Mouse (Mus musculus) forebrain, embryonic 13.5 days (tissue): ENCODE measurements around the gene 1700049E17Rik1. TPM values are rescaled to one million over a fixed set of nuclear protein-coding genes. Genes with fewer than 3 reads are reported as not detected.
"Not testable (repeated sequence)": the region's sequence is repeated elsewhere in the genome, so short reads cannot be mapped to it uniquely, and the experiment has no call there.

Source experiments
- ATAC-seq: fragments of 200-750 bp; cut with Nextera tagmentation; 2 replicates; pipeline ENCODE4 v1.8.0; 2017
- H3K27ac ChIP-seq: fragments of 300-500 bp; sonication (generic); 2 replicates; pipeline ENCODE4 v1.5.1; 2015; ENCODE audit warnings: inconsistent platforms, mild to moderate bottlenecking, moderate library complexity
- H3K27me3 ChIP-seq: fragments of 300-500 bp; sonication (generic); 2 replicates; pipeline ENCODE4 v1.6.1; 2015; ENCODE audit warnings: mild to moderate bottlenecking, inconsistent platforms
- H3K36me3 ChIP-seq: fragments of 300-500 bp; sonication (generic); 2 replicates; pipeline ENCODE4 v1.6.1; 2015; ENCODE audit warnings: mild to moderate bottlenecking, inconsistent platforms; ENCODE audit not compliant: poor library complexity, severe bottlenecking
- H3K4me1 ChIP-seq: fragments of 300-500 bp; sonication (generic); 2 replicates; pipeline ENCODE4 v1.6.1; 2015; ENCODE audit warnings: inconsistent platforms
- H3K4me2 ChIP-seq: fragments of 300-500 bp; sonication (generic); 2 replicates; pipeline ENCODE4 v1.6.1; 2015; ENCODE audit warnings: inconsistent platforms, mild to moderate bottlenecking, moderate library complexity
- H3K4me3 ChIP-seq: fragments of 300-500 bp; sonication (generic); 2 replicates; pipeline ENCODE4 v1.5.1; 2015; ENCODE audit warnings: mild to moderate bottlenecking, inconsistent platforms
- H3K9ac ChIP-seq: fragments of 300-500 bp; sonication (generic); 2 replicates; pipeline ENCODE4 v1.6.1; 2015; ENCODE audit warnings: mild to moderate bottlenecking, inconsistent platforms
- H3K9me3 ChIP-seq: fragments of 300-500 bp; sonication (generic); replicated peaks from 2 replicates; pipeline ENCODE4 v1.6.1; 2016; ENCODE audit warnings: inconsistent platforms
- WGBS: fragments of 180-500 bp; shearing (Covaris S2); methylation state at CpG from one replicate; pipeline ENCODE4 v1.1.7; 2015; 5-methylcytosine and 5-hydroxymethylcytosine counted together
- polyA plus RNA-seq: library from polyadenylated mRNA; unstranded; fragments of >200 nt; fragmentation: Nextera tagmentation; extraction: Ambion mirVana; gene quantifications from 2 replicates; pipeline ENCODE4 v1.2.1, GENCODE M21; 2015

The 1700049E17Rik1 gene
- polyA plus RNA-seq, result not detected in 2 replicates

- not testable (repeated sequence) for H3K27ac ChIP-seq, H3K36me3 ChIP-seq, H3K4me1 ChIP-seq, H3K4me2 ChIP-seq, H3K4me3 ChIP-seq, H3K9me3 ChIP-seq, ATAC-seq, H3K27me3 ChIP-seq, H3K9ac ChIP-seq
- no CpG with 5 or more reads among the region's 1 CpGs for WGBS
These were observed at the start of gene 1700049E17Rik1 for GRCm38 (mm10) chr14:41924649-41925048. Gene 1700049E17Rik1, plus strand, starts transcription at chr14:41924949.

- not testable (repeated sequence) for H3K4me2 ChIP-seq, ATAC-seq, H3K27ac ChIP-seq, H3K9me3 ChIP-seq, H3K27me3 ChIP-seq, H3K4me1 ChIP-seq, H3K9ac ChIP-seq, H3K4me3 ChIP-seq, H3K36me3 ChIP-seq
- no CpG with 5 or more reads among the region's 2 CpGs for WGBS
These were observed 17.6 kb upstream of the 1700049E17Rik1 start, which contains the start of gene Gm7980 for GRCm38 (mm10) chr14:41907190-41907589. Gene Gm7980, minus strand, starts transcription at chr14:41907290.

- WGBS, result 76% methylated on average over 2 of the region's 2 CpGs
- not testable (repeated sequence) for H3K27ac ChIP-seq, H3K9me3 ChIP-seq, H3K9ac ChIP-seq, H3K4me2 ChIP-seq, H3K36me3 ChIP-seq, ATAC-seq, H3K27me3 ChIP-seq, H3K4me3 ChIP-seq, H3K4me1 ChIP-seq
These were observed 18.9 kb downstream of the 1700049E17Rik1 start, which contains the start of gene 1700024B05Rik for GRCm38 (mm10) chr14:41943695-41944094. Gene 1700024B05Rik, plus strand, starts transcription at chr14:41943995.

- H3K9ac ChIP-seq, H3K4me1 ChIP-seq, ATAC-seq, H3K9me3 ChIP-seq, H3K4me3 ChIP-seq, H3K27me3 ChIP-seq, H3K36me3 ChIP-seq, H3K4me2 ChIP-seq, H3K27ac ChIP-seq: not testable (repeated sequence)
- 68% methylated on average over 4 of the region's 4 CpGs for WGBS
These were observed 39.3 kb downstream of the 1700049E17Rik1 start for GRCm38 (mm10) chr14:41964095-41964494.

GRCm38 (mm10) chr14:41967827-41968226 lies 43.1 kb downstream of the 1700049E17Rik1 start, which contains the start of gene Gm6401:
Gene Gm6401, minus strand, starts transcription at chr14:41967927.
- not testable (repeated sequence) for H3K4me2 ChIP-seq, ATAC-seq, H3K4me3 ChIP-seq, H3K27me3 ChIP-seq, H3K4me1 ChIP-seq, H3K36me3 ChIP-seq, H3K9me3 ChIP-seq, H3K27ac ChIP-seq, H3K9ac ChIP-seq
- WGBS, result 74% methylated on average over 1 of the region's 1 CpGs

GRCm38 (mm10) chr14:41968596-41968995 lies 43.8 kb downstream of the 1700049E17Rik1 start:
- H3K9ac ChIP-seq, H3K4me1 ChIP-seq, ATAC-seq, H3K27me3 ChIP-seq, H3K36me3 ChIP-seq, H3K9me3 ChIP-seq, H3K27ac ChIP-seq, H3K4me3 ChIP-seq, H3K4me2 ChIP-seq: not testable (repeated sequence)
- 60% methylated on average over 3 of the region's 3 CpGs for WGBS

Other genes with a start within 250 kb of the 1700049E17Rik1 start
- gene Gm8068, start 223.1 kb upstream of the 1700049E17Rik1 start, polyA plus RNA-seq, result not detected in 2 replicates
- gene Gm7929, start 174.3 kb upstream of the 1700049E17Rik1 start, polyA plus RNA-seq, result not detected in 2 replicates
- not detected in 2 replicates for gene Gm47189, start 152.5 kb upstream of the 1700049E17Rik1 start, polyA plus RNA-seq
- gene Gm7980, start 17.7 kb upstream of the 1700049E17Rik1 start, polyA plus RNA-seq, result not detected in 2 replicates
- not detected in 2 replicates for gene 1700024B05Rik, start 19.0 kb downstream of the 1700049E17Rik1 start, polyA plus RNA-seq
- gene Gm6401, start 43.0 kb downstream of the 1700049E17Rik1 start, polyA plus RNA-seq, result not detected in 2 replicates
- gene Gm3543, start 58.4 kb downstream of the 1700049E17Rik1 start, polyA plus RNA-seq, result not detected in 2 replicates
- not detected in 2 replicates for gene Gm7951, start 192.4 kb downstream of the 1700049E17Rik1 start, polyA plus RNA-seq
- not detected in 2 replicates for gene Gm17027, start 237.7 kb downstream of the 1700049E17Rik1 start, polyA plus RNA-seq